Mouse (Mus musculus) cortical plate, adult 2 months (tissue): ENCODE data around the gene Gm2a.

Source experiments
- CTCF ChIP-seq: fragments of 200-500 bp; IDR thresholded peaks from 2 replicates; pipeline ENCODE4 v1.5.1; 2011; ENCODE audit warnings: mild to moderate bottlenecking, control low read depth, low read length; ENCODE audit not compliant: insufficient read depth; ENCODE audit errors: extremely low read depth
- POLR2A ChIP-seq: fragments of 200-500 bp; IDR thresholded peaks from 2 replicates; pipeline ENCODE4 v1.6.1; 2011; ENCODE audit warnings: mild to moderate bottlenecking, low read length, control low read depth; ENCODE audit not compliant: insufficient read depth; ENCODE audit errors: extremely low read depth

DNA sequence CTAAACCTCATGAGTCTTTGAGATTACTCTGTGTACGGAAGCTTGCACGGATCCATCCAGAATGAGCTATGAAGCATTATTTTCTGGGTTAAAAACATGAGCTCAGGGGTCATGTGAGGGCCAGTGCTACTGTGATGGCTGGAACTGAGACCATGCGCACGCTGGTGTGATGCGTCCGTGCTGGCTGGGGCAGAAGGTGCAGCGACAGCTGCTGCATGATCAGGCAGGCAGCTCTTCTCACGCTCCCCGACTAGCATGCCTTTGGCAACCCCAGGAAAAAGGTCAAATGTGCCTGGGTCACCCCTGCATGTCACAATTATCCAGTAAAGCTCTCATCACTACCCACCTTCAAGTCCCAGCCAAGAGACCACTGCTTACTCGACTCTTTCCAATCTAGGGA is 24.7 kb upstream of the Gm2a start:
- TF ChIP-seq CTCF (no peak), POLR2A (no peak)
